Mouse (Mus musculus) spleen, adult 2 months (tissue): Measurements from ENCODE around the gene Mgat3.

Experiments used
- CTCF ChIP-seq: fragments of 200-500 bp; IDR thresholded peaks from 2 replicates; pipeline ENCODE4 v1.5.1; 2011; ENCODE audit warnings: mild to moderate bottlenecking, inconsistent platforms; ENCODE audit not compliant: insufficient read depth, insufficient read length, insufficient replicate concordance; ENCODE audit errors: extremely low read depth
- POLR2A ChIP-seq: fragments of 200-500 bp; IDR thresholded peaks from 2 replicates; pipeline ENCODE4 v1.6.1; 2011; ENCODE audit warnings: low read depth, low read length, inconsistent platforms

- TF ChIP-seq CTCF (peak; percentile 94), POLR2A (no peak)
Observed at GRCm38 (mm10) chr15:80260677-80261076, 87.2 kb downstream of the Mgat3 start.
